Mouse (Mus musculus): ENCODE results near the gene Ankrd10.

DNA sequence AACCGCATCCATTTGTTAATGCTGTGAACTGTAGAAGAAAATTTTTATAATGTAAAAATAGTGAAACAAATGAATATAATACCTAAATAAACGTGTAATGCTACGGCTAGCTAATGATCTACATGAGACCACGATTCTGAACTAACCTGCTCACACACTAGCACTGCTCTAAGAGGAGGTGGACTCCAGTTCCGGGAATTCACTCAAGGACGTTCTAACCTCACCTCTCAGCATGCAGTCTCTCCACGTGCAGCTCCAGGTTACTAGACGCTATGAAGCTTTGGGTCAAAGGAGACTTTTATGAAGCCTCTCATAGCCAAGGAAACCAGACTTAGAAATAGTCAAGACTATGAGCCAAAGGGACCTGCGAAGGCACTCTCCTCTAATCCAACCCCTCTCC, 7.8 kb downstream of the Ankrd10 start:
- TF ChIP-seq TCF12 (IDR thresholded peaks at IDR 0.05; ENCODE audit: low read depth, low read length) = no peak
- TF ChIP-seq POLR2A (IDR thresholded peaks at IDR 0.05; ENCODE audit: control insufficient read depth in 1 of 2, insufficient read depth in 1 of 2, low read depth in 1 of 2, low read length in 2 of 2, poor library complexity in 1 of 2) = no peak
- no peak for TF ChIP-seq CTCF (IDR thresholded peaks at IDR 0.05 in 2 of 3, conservative IDR thresholded peaks at IDR 0.05 in 1 of 3; ENCODE audit: control insufficient read depth in 1 of 3, insufficient read depth in 1 of 3, low read depth in 2 of 3, low read length in 3 of 3, poor library complexity in 1 of 3, severe bottlenecking in 1 of 3)
- no peak for TF ChIP-seq MAFK (IDR thresholded peaks at IDR 0.05; ENCODE audit: borderline replicate concordance, low read depth, low read length)
- TF ChIP-seq MAX (IDR thresholded peaks at IDR 0.05; ENCODE audit: low read length) = no peak
- TF ChIP-seq USF1 (IDR thresholded peaks at IDR 0.05; ENCODE audit: low read depth, low read length) = no peak
- no peak for TF ChIP-seq MYB (IDR thresholded peaks at IDR 0.05; ENCODE audit: low read depth, low read length)
- no peak for TF ChIP-seq TBP (IDR thresholded peaks at IDR 0.05; ENCODE audit: low read depth, low read length)
- no peak for TF ChIP-seq ELF1 (IDR thresholded peaks at IDR 0.05; ENCODE audit: low read depth, low read length)
- no peak for TF ChIP-seq MEF2A (IDR thresholded peaks at IDR 0.05; ENCODE audit: extremely low read depth, insufficient replicate concordance, low read depth, low read length, poor library complexity, severe bottlenecking)
- TF ChIP-seq POLR2AphosphoS5 (IDR thresholded peaks at IDR 0.05; ENCODE audit: borderline replicate concordance, low read depth, low read length) = no peak
- no peak for TF ChIP-seq SMC3 (IDR thresholded peaks at IDR 0.05; ENCODE audit: low read depth, low read length)
